Mouse (Mus musculus) kidney, embryonic 14.5 days (tissue): ENCODE data around the gene Lrrk1. TPM values are rescaled to one million over a fixed set of nuclear protein-coding genes. Genes with fewer than 3 reads are reported as not detected.
A peak's percentile ranks its signal among the peaks of the same experiment; 100 is the strongest.

Source experiments
- ATAC-seq: fragments of 200-750 bp; cut with Nextera tagmentation; 2 replicates; pipeline ENCODE4 v1.8.0; 2017; ENCODE audit warnings: moderate number of reproducible peaks, mild to moderate bottlenecking, moderate TSS enrichment, moderate library complexity; ENCODE audit not compliant: low FRiP score, low TSS enrichment
- H3K27ac ChIP-seq: fragments of 300-500 bp; sonication (generic); 2 replicates; pipeline ENCODE4 v1.5.1; 2014; ENCODE audit warnings: low read depth, mild to moderate bottlenecking, low read length, moderate library complexity, mixed read lengths
- H3K27me3 ChIP-seq: fragments of 300-500 bp; sonication (generic); 2 replicates; pipeline ENCODE4 v1.6.1; 2014; ENCODE audit warnings: mild to moderate bottlenecking, low read length; ENCODE audit not compliant: control insufficient read depth, insufficient read depth
- H3K36me3 ChIP-seq: fragments of 300-500 bp; sonication (generic); 2 replicates; pipeline ENCODE4 v1.6.1; 2014; ENCODE audit warnings: low read length, mixed read lengths; ENCODE audit not compliant: control insufficient read depth, insufficient read depth
- H3K4me1 ChIP-seq: fragments of 300-500 bp; sonication (generic); 2 replicates; pipeline ENCODE4 v1.6.1; 2014; ENCODE audit warnings: low read length, mixed read lengths; ENCODE audit not compliant: control insufficient read depth, insufficient read depth
- H3K4me2 ChIP-seq: fragments of 300-500 bp; sonication (generic); replicated peaks from 2 replicates; pipeline ENCODE4 v1.6.1; 2014; ENCODE audit warnings: low read depth, mild to moderate bottlenecking, low read length
- H3K4me3 ChIP-seq: fragments of 300-500 bp; sonication (generic); 2 replicates; pipeline ENCODE4 v1.5.1; 2014; ENCODE audit warnings: mild to moderate bottlenecking, low read length
- H3K9ac ChIP-seq: fragments of 300-500 bp; sonication (generic); 2 replicates; pipeline ENCODE4 v1.6.1; 2014; ENCODE audit warnings: low read depth, mild to moderate bottlenecking, low read length, moderate library complexity
- H3K9me3 ChIP-seq: fragments of 300-500 bp; sonication (generic); 2 replicates; pipeline ENCODE4 v1.6.1; 2016; ENCODE audit warnings: low read length; ENCODE audit not compliant: control insufficient read depth
- WGBS: fragments of 180-500 bp; shearing (Covaris S2); extraction: QIAGEN DNeasy Blood & Tissue Kit; methylation state at CpG from one replicate; pipeline ENCODE4 v1.1.7; 2014; 5-methylcytosine and 5-hydroxymethylcytosine counted together
- polyA plus RNA-seq: library from polyadenylated mRNA; unstranded; fragments of >200 nt; fragmentation: Nextera tagmentation; extraction: Ambion mirVana; gene quantifications from 2 replicates; pipeline ENCODE4 v1.2.1, GENCODE M21; 2014

Gene Lrrk1
- polyA plus RNA-seq: 9.3 and 12.4 TPM in 2 replicates

DNA sequence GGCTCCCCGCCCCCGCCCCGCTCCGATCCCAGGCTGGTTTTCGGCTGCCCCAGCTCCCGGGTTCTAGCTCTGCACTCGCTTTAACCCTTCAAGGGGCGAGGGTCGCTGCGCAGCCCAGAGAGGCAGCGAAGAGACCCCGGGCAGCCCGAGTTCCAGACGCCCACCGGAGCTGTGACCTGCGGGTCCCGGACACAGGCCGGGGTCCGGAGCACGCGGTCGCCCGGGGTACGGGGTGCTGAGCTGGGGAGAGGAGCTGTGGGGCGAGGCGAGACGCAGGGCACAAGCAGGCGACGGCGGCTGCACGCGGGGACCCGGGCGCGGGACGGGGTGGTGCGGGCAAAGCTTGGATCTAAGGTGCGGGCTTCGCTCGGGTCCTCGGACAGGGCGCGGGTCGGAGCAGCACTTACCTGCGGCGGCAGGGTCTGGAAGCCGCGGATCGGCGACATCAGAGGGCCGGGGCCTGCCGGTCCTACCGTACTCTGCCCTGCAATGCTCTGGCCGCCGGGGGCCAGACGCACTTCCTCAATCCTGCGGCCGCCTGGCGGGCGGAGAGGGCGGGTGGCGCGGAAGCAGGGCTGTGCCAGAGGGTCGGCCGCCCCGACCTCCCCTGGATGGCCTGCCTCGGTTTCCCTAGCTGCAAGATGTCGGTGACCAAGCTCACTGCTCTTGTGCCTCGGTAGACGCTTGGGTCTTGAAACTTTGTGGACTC lies at the start of gene Lrrk1:
Gene Lrrk1 (minus strand): TSS at position 538 of the 709 bp plus-strand sequence.
- ATAC-seq: peak; percentile 84
- Histone ChIP-seq H3K9ac (peak within 1 kb of the TSS; percentile 93), H3K27me3 (no peaks in the 10 kb centered on the region), H3K36me3 (no peaks in the 10 kb centered on the region; the same call in 1 of the 2 replicates), H3K4me2 (peak within 1 kb of the TSS; percentile 95), H3K4me3 (peak within 1 kb of the TSS; percentile 76), H3K4me1 (0 out of 2 replicates have a peak, but pooled peaks cover 4% of the 10 kb centered on the region), H3K27ac (peak within 1 kb of the TSS; percentile 26; the same call in 1 of the 2 replicates), H3K9me3 (no peaks in the 10 kb centered on the region)
- under 1% methylated on average over 64 of the region's 70 CpGs for WGBS

DNA sequence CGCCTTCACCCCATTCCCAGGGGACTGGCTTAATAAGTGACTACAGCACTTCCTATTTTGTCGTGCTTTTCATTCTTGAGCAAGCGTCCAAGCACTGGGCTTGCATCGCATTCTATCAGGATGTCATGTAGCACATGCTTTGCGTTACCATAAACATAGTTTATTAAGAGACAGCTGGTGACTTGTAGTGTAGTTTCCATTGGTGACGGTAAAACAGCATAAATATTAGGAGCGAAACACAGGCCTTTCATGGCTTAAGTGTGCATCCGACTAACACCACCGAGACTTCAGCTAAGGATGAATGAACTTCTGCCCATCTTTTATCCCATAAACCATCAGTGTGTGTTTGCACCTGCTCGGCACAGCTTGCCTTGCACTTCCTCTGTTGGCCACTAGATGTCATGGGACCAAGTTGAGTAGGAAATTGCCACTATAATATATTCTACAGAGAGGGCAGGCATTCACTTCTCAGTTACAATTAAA lies 46.3 kb upstream of the Lrrk1 start:
- no peak overlapping the region for H3K4me3 ChIP-seq
- no peak overlapping the region for H3K9ac ChIP-seq
- no peaks in the 10 kb centered on the region for H3K36me3 ChIP-seq
- 39% methylated on average over 10 of the region's 10 CpGs for WGBS
- H3K4me2 ChIP-seq: no peak overlapping the region
- no peak overlapping the region for H3K27ac ChIP-seq
- H3K27me3 ChIP-seq: no peaks in the 10 kb centered on the region
- peak; percentile 46; the same call in 1 of the 2 replicates for ATAC-seq
- peaks cover 10% of the 10 kb centered on the region for H3K4me1 ChIP-seq
- no peaks in the 10 kb centered on the region for H3K9me3 ChIP-seq

DNA sequence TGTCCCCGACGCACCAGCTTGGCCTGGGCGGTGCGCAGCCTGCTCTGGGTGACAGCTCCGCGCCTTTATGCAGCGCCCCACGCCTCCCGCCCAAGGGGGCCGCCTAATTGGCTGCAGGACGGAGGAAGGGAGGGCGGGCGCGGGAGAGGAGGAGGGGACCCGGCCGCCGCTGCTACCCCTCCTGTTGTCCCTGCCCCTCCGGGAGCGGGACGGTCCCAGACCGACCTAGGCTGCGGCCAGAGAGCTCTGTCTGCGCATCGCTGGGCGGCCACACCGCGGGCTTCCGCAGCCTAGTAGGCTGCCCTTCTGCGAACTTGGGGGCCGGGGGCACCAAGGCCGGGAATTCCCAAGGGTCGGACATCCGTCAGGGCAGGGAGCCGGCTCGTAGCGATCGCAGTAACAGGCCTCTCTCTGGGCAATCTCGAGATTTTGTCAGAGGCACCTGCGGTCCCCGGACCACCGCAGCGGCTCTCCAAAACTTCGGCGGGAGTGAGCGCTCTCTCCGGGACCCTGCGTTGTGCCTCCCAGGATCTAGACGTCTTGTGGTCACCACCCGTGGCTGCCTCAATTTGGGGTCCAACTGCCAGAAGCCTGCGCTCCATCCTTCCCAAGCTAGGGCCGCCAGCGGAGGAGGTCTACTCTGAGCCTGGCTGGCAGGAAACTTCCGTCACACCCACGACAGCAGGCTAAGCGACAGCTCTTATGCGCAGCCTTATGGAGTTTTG lies 39.4 kb upstream of the Lrrk1 start, which contains the start of gene Aldh1a3:
Gene Aldh1a3 (minus strand): TSS at position 81 of the 725 bp plus-strand sequence.
- peaks cover 38% of the 10 kb centered on the region for H3K27me3 ChIP-seq
- peak within 1 kb of the TSS; percentile 54 for H3K9ac ChIP-seq
- no peaks in the 10 kb centered on the region for H3K36me3 ChIP-seq
- H3K4me3 ChIP-seq: peak within 1 kb of the TSS; percentile 57
- ATAC-seq: peak; percentile 87
- peak within 1 kb of the TSS; percentile 94 for H3K4me2 ChIP-seq
- H3K27ac ChIP-seq: no peak within 1 kb of the TSS
- H3K9me3 ChIP-seq: no peaks in the 10 kb centered on the region
- WGBS: under 1% methylated on average over 53 of the region's 56 CpGs
- H3K4me1 ChIP-seq: 0 out of 2 replicates have a peak, but pooled peaks cover 5% of the 10 kb centered on the region

DNA sequence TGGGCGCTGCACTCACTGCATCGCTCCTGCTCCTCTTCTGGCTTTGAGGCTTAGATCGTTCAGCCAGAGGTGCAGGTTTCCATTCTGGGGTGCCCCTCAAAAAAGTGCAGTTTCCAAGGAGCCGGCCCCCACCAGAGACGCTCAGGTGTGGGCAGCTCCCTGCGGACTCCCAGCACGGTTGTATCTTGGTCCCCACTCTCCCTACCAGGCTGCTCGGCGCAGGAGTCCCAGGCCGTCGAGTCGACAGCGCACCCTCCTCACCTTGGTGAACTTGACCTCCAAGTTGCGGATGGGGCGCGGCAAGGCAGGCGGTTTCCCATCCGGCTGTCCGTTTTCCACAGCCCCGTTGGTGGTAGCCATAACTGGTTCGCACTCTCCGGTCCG lies 38.9 kb upstream of the Lrrk1 start:
- Histone ChIP-seq H3K9ac (peak overlapping the region; percentile 54), H3K36me3 (no peaks in the 10 kb centered on the region), H3K4me1 (0 out of 2 replicates have a peak, but pooled peaks cover 5% of the 10 kb centered on the region), H3K4me3 (peak overlapping the region; percentile 57), H3K9me3 (no peaks in the 10 kb centered on the region), H3K27ac (no peak overlapping the region), H3K27me3 (peaks cover 38% of the 10 kb centered on the region), H3K4me2 (peak overlapping the region; percentile 94)
- peak; percentile 45 for ATAC-seq
- under 1% methylated on average over 23 of the region's 23 CpGs for WGBS

DNA sequence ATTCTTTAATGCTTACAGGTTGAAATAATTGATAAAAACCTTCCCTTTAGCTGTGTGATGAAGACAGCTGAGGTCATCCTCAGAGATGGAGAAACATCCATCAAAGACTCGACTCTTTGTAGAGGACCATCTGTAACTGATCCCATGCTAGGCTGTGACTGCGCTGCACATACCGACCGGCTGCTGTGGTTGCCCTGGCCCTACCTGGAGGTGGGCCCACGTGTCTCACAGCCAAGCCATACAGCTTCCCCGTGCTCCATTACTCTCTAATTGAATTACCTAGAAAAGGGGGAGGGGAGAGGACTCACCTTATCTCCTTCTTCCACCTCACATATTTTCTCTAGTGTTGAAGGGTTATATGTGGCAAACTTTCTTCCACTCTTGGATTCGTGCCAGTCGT lies 33.8 kb upstream of the Lrrk1 start:
- Histone ChIP-seq H3K27me3 (peaks cover 19% of the 10 kb centered on the region), H3K4me1 (0 out of 2 replicates have a peak, but pooled peaks cover 1% of the 10 kb centered on the region), H3K9ac (no peak overlapping the region), H3K9me3 (no peaks in the 10 kb centered on the region), H3K36me3 (no peaks in the 10 kb centered on the region), H3K4me3 (no peak overlapping the region), H3K4me2 (no peak overlapping the region), H3K27ac (no peak overlapping the region)
- WGBS: 65% methylated on average over 8 of the region's 8 CpGs
- ATAC-seq: peak; percentile 62

DNA sequence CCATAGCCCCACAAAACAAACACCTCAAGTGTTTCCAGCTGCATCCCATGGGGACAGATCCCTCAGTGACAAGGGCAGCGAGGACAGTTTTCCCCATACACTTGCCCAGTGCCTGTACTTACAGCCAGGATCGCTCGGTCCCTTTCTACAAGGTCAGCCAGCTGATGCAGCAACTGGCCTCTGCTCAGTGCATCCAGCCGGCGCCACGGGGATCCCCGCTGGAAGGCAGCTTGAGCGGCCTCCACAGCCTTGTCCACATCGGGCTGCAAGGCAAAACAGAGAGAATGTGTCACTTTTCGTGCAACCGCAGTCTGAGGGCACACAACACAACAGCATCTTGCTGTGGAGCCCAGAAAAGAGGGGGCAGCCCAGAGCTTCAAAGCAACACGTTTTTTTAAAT lies 30.8 kb upstream of the Lrrk1 start:
- no peak for ATAC-seq
- H3K27me3 ChIP-seq: no peaks in the 10 kb centered on the region
- no peaks in the 10 kb centered on the region for H3K9me3 ChIP-seq
- H3K4me1 ChIP-seq: no peaks in the 10 kb centered on the region
- H3K9ac ChIP-seq: no peak overlapping the region
- 51% methylated on average over 12 of the region's 12 CpGs for WGBS
- H3K27ac ChIP-seq: no peak overlapping the region
- no peak overlapping the region for H3K4me3 ChIP-seq
- H3K36me3 ChIP-seq: no peaks in the 10 kb centered on the region
- no peak overlapping the region for H3K4me2 ChIP-seq

DNA sequence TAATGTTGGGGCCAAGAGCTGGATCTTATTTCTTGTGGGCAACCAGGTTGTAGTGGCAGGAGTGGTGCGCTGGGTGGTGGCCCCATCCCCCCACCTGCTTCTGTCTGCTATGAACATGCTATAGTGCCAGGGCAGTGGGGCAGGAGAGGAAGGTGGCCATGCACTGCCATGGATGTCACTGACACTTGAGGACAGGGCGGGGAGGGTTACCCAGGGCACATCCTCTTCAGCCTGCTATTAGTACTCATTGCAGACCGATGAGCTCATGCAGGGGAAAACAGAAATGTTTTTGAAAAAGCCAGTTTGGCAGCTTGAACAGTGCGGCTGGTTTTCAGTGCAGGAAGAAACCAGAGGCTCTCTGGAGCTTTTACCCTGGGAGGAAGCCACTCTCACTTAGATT lies 28.7 kb upstream of the Lrrk1 start:
- no peak for ATAC-seq
- H3K27me3 ChIP-seq: no peaks in the 10 kb centered on the region
- no peak overlapping the region for H3K9ac ChIP-seq
- H3K4me1 ChIP-seq: no peaks in the 10 kb centered on the region
- H3K4me2 ChIP-seq: no peak overlapping the region
- H3K4me3 ChIP-seq: no peak overlapping the region
- H3K9me3 ChIP-seq: no peaks in the 10 kb centered on the region
- 80% methylated on average over 4 of the region's 4 CpGs for WGBS
- H3K27ac ChIP-seq: no peak overlapping the region
- no peaks in the 10 kb centered on the region for H3K36me3 ChIP-seq

DNA sequence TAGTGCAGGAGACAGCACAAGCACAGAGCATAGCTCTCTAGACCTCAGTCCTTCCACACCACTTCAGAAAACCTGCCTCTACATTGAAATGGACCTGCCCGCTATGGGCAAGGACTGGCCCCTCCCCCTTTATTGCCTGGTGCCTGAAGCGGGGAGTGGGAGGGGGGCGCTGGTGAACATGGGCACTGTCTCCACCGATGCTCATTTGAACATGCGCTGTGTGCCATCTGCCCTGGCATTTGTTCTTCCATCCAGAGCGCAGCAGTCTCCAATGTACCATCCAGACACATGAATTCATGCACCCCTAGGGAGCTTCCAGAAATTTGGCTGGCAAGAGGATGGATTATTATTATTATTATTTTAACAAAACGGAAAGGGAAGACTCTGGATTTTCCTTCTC lies 24.9 kb upstream of the Lrrk1 start:
- no peaks in the 10 kb centered on the region for H3K9me3 ChIP-seq
- H3K4me3 ChIP-seq: no peak overlapping the region
- no peak overlapping the region for H3K4me2 ChIP-seq
- no peak overlapping the region for H3K9ac ChIP-seq
- no peak overlapping the region for H3K27ac ChIP-seq
- ATAC-seq: no peak
- WGBS: 74% methylated on average over 7 of the region's 7 CpGs
- H3K36me3 ChIP-seq: no peaks in the 10 kb centered on the region
- H3K27me3 ChIP-seq: no peaks in the 10 kb centered on the region
- H3K4me1 ChIP-seq: no peaks in the 10 kb centered on the region

DNA sequence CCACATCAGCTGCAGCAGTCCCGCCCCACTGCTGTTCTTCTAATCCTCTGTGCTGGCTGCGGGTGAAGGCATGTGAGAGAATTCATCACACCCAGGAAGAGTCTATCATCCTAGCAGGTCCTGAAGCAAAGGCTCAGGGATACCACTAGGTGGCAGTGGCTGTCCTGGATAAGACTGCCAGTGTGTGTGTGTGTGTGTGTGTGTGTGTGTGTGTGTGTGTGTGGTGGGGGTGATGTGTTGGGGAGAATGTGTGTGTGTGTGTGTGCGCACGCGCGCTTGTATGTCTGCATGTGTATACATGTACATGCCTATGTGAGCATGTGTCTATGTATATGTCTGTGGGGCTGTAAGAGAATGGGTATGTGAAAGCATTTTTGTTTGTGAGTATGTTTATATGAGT lies 21.3 kb upstream of the Lrrk1 start:
- 74% methylated on average over 6 of the region's 6 CpGs for WGBS
- no peak overlapping the region for H3K27ac ChIP-seq
- no peak overlapping the region for H3K4me2 ChIP-seq
- no peak overlapping the region for H3K9ac ChIP-seq
- H3K9me3 ChIP-seq: no peaks in the 10 kb centered on the region
- ATAC-seq: no peak; the same call in 1 of the 2 replicates
- H3K27me3 ChIP-seq: no peaks in the 10 kb centered on the region
- 0 out of 2 replicates have a peak, but pooled peaks cover 4% of the 10 kb centered on the region for H3K4me1 ChIP-seq
- no peaks in the 10 kb centered on the region for H3K36me3 ChIP-seq
- no peak overlapping the region for H3K4me3 ChIP-seq
